ENCODE assay signal across 8 mouse cellular contexts in genomic region chr14:30650969-30651368, GRCm38 (mm10). TPM values are rescaled to one million over a fixed set of nuclear protein-coding genes. Genes with fewer than 3 reads are reported as not detected.
DNase-seq lines count a peak whose midpoint lies in the region; ATAC-seq and TF ChIP-seq lines count a peak whose summit lies in the region.

No protein-coding gene starts in this region.

- no peak overlapping the region for H3K4me3 ChIP-seq in ES-Bruce4 (ENCODE audit: low read depth, low read length)
- no peak overlapping the region for H3K4me3 ChIP-seq in cortical plate, adult 2 months (ENCODE audit: insufficient read depth, low read length)
- no peak overlapping the region for H3K4me3 ChIP-seq in heart, embryonic 11.5 days (ENCODE audit: low read depth, low read length)

- H3K36me3 ChIP-seq in ES-Bruce4 (ENCODE audit: control insufficient read depth, insufficient read depth, low read length, poor library complexity, severe bottlenecking): no peaks in the 10 kb centered on the region
- no peaks in the 10 kb centered on the region for H3K36me3 ChIP-seq in heart, embryonic 11.5 days (ENCODE audit: control insufficient read depth, insufficient read depth, low read length)

- H3K4me1 ChIP-seq in ES-Bruce4 (ENCODE audit: control insufficient read depth, insufficient read depth, low read length): no peaks in the 10 kb centered on the region
- H3K4me1 ChIP-seq in cortical plate, adult 2 months (ENCODE audit: control insufficient read depth, insufficient read depth, low read length): no peaks in the 10 kb centered on the region
- H3K4me1 ChIP-seq in heart, embryonic 11.5 days (ENCODE audit: control insufficient read depth, insufficient read depth, low read length): no peaks in the 10 kb centered on the region; the same call in none of the 2 replicates

- 15% methylated on average over 4 of the region's 4 CpGs for WGBS in heart, embryonic 11.5 days (ENCODE audit: insufficient replicate concordance)

- no peak overlapping the region for H3K27ac ChIP-seq in ES-Bruce4 (ENCODE audit: insufficient read depth, low read length)
- no peak overlapping the region for H3K27ac ChIP-seq in cortical plate, adult 2 months (ENCODE audit: insufficient read depth, low read length)
- no peak overlapping the region for H3K27ac ChIP-seq in heart, embryonic 11.5 days (ENCODE audit: low read depth, low read length)

- ATAC-seq in frontal cortex, adult (ENCODE audit: low TSS enrichment): peak; percentile 23; the same call in 1 of the 2 replicates
- ATAC-seq in heart, embryonic 11.5 days (replicated peaks; ENCODE audit: insufficient number of reproducible peaks, low FRiP score, low TSS enrichment): peak; percentile 46; the same call in 1 of the 2 replicates
- ATAC-seq in megakaryocyte, adult 5-6 weeks (ENCODE audit: poor library complexity, severe bottlenecking): peak; percentile 66

- TF ChIP-seq POLR2A in ES-Bruce4 (IDR thresholded peaks at IDR 0.05; ENCODE audit: insufficient read depth, low read length): no peak
- TF ChIP-seq POLR2A in cortical plate, adult 2 months (IDR thresholded peaks at IDR 0.05; ENCODE audit: extremely low read depth, insufficient read depth, low read length): no peak

- no peak overlapping the region for H3K9ac ChIP-seq in ES-Bruce4 (ENCODE audit: low read depth, poor library complexity, severe bottlenecking)
- H3K9ac ChIP-seq in heart, embryonic 11.5 days (ENCODE audit: low read depth, low read length): no peak overlapping the region

- no peak overlapping the region for H3K4me2 ChIP-seq in heart, embryonic 11.5 days

- TF ChIP-seq CTCF in ES-Bruce4 (IDR thresholded peaks at IDR 0.05; ENCODE audit: low read depth, low read length): peak; percentile 13
- TF ChIP-seq CTCF in cortical plate, adult 2 months (IDR thresholded peaks at IDR 0.05; ENCODE audit: extremely low read depth, insufficient read depth, low read length): peak; percentile 40; the same call in 1 of the 2 replicates

- DNase-seq in frontal cortex, postnatal 25 days (ENCODE audit: low spot score in 2 of 2): no peak
- DNase-seq in kidney, postnatal 14 days: peak; percentile 94
- DNase-seq in thymus, postnatal 10 days (ENCODE audit: low spot score in 2 of 2): no peak

- no peak for TF ChIP-seq EP300 in ES-Bruce4 (IDR thresholded peaks at IDR 0.05; ENCODE audit: insufficient read depth, low read depth, low read length)

- no peaks in the 10 kb centered on the region for H3K27me3 ChIP-seq in ES-Bruce4 (ENCODE audit: control insufficient read depth, insufficient read depth, low read length, poor library complexity, severe bottlenecking)
- H3K27me3 ChIP-seq in heart, embryonic 11.5 days (ENCODE audit: control insufficient read depth, insufficient read depth, low read length): no peaks in the 10 kb centered on the region

- no peaks in the 10 kb centered on the region for H3K9me3 ChIP-seq in ES-Bruce4 (replicated peaks; ENCODE audit: control insufficient read depth, insufficient read depth, low read length, poor library complexity, severe bottlenecking)
- H3K9me3 ChIP-seq in heart, embryonic 11.5 days (replicated peaks; ENCODE audit: control insufficient read depth, low read length): no peaks in the 10 kb centered on the region

RNA-seq across cellular contexts. Expression of gene Rft1, which starts 3.2 kb away (rescaled TPM):
- 17.0 and 18.1 TPM in 2 replicates for polyA plus RNA-seq in ES-Bruce4 (2011; ENCODE audit: insufficient read depth, insufficient read length, low read depth, missing spikeins)
- polyA plus RNA-seq in cortical plate, adult 2 months (2012; rRNA removed): 12.9 and 13.2 TPM in 2 replicates
- polyA plus RNA-seq in heart, embryonic 11.5 days (2014; fragmentation: Nextera tagmentation; extraction: Ambion mirVana): 10.3 and 12.3 TPM in 2 replicates
- 7.4 and 11.0 TPM in 2 replicates for total RNA-seq in megakaryocyte, adult 5-6 weeks (2015)
- 12.8 TPM in 2 replicates for total RNA-seq in megakaryocyte, adult 5-6 weeks (2017)

RNA-seq across cellular contexts. Expression of gene Prkcd, which starts 25.0 kb away (rescaled TPM):
- 46.3 and 47.5 TPM in 2 replicates for polyA plus RNA-seq in ES-Bruce4 (2011; ENCODE audit: insufficient read depth, insufficient read length, low read depth, missing spikeins)
- 17.7 and 19.7 TPM in 2 replicates for polyA plus RNA-seq in cortical plate, adult 2 months (2012; rRNA removed)
- polyA plus RNA-seq in heart, embryonic 11.5 days (2014; fragmentation: Nextera tagmentation; extraction: Ambion mirVana): 25.5 and 28.1 TPM in 2 replicates
- 274 and 291 TPM in 2 replicates for total RNA-seq in megakaryocyte, adult 5-6 weeks (2015)
- 424 and 451 TPM in 2 replicates for total RNA-seq in megakaryocyte, adult 5-6 weeks (2017)
